Mouse (Mus musculus): ENCODE measurements around the gene Dctpp1. TPM values are rescaled to one million over a fixed set of nuclear protein-coding genes. Genes with fewer than 3 reads are reported as not detected.
A peak's percentile ranks its signal among the peaks of the same experiment; 100 is the strongest.

The Dctpp1 gene
- polyA plus RNA-seq, 1 experiment, result 143 TPM

GRCm38 (mm10) chr7:127212432-127213250 lies 47.9 kb downstream of the Dctpp1 start:
- Histone ChIP-seq H3K27me3 (replicated peaks) (no peaks in the 10 kb centered on the region), H3K36me3 (replicated peaks; ENCODE audit: low read length) (peaks cover 39% of the 10 kb centered on the region), H3K4me3 (replicated peaks) (peak overlapping the region; percentile 23), H3K9me3 (no peaks in the 10 kb centered on the region), H3K4me1 (peaks cover 86% of the 10 kb centered on the region)
- TF ChIP-seq FLI1 (IDR thresholded peaks at IDR 0.05; ENCODE audit: low read length), result no peak
- no peak for TF ChIP-seq GATA1 (IDR thresholded peaks at IDR 0.05; ENCODE audit: borderline replicate concordance, low read length)

- H3K27me3 ChIP-seq (replicated peaks), result no peaks in the 10 kb centered on the region
- H3K36me3 ChIP-seq (replicated peaks; ENCODE audit: low read length), result peaks cover 36% of the 10 kb centered on the region
- H3K4me3 ChIP-seq (replicated peaks), result peak overlapping the region; percentile 85
- peaks cover 83% of the 10 kb centered on the region for H3K4me1 ChIP-seq
- TF ChIP-seq GATA1 (IDR thresholded peaks at IDR 0.05; ENCODE audit: borderline replicate concordance, low read length) (no peak), FLI1 (IDR thresholded peaks at IDR 0.05; ENCODE audit: low read length) (no peak)
- H3K9me3 ChIP-seq, result no peaks in the 10 kb centered on the region
Observed at GRCm38 (mm10) chr7:127211014-127211745, 49.3 kb downstream of the Dctpp1 start.

- peaks cover 33% of the 10 kb centered on the region for H3K36me3 ChIP-seq (replicated peaks; ENCODE audit: low read length)
- H3K4me3 ChIP-seq (replicated peaks), result peak overlapping the region; percentile 53
- no peaks in the 10 kb centered on the region for H3K9me3 ChIP-seq
- H3K4me1 ChIP-seq, result peaks cover 80% of the 10 kb centered on the region
- no peaks in the 10 kb centered on the region for H3K27me3 ChIP-seq (replicated peaks)
- TF ChIP-seq FLI1 (IDR thresholded peaks at IDR 0.05; ENCODE audit: low read length), result no peak
- TF ChIP-seq GATA1 (IDR thresholded peaks at IDR 0.05; ENCODE audit: borderline replicate concordance, low read length), result no peak
Observed at GRCm38 (mm10) chr7:127210266-127210665, 50.2 kb downstream of the Dctpp1 start.

- TF ChIP-seq GATA1 (IDR thresholded peaks at IDR 0.05; ENCODE audit: borderline replicate concordance, low read length) (no peak), FLI1 (IDR thresholded peaks at IDR 0.05; ENCODE audit: low read length) (no peak)
- Histone ChIP-seq H3K9me3 (no peaks in the 10 kb centered on the region), H3K27me3 (replicated peaks) (no peaks in the 10 kb centered on the region), H3K4me1 (peaks cover 80% of the 10 kb centered on the region), H3K36me3 (replicated peaks; ENCODE audit: low read length) (peaks cover 33% of the 10 kb centered on the region), H3K4me3 (replicated peaks) (peak overlapping the region; percentile 99)
Observed at GRCm38 (mm10) chr7:127209851-127210250, 50.7 kb downstream of the Dctpp1 start.

GRCm38 (mm10) chr7:127208553-127209438 lies 51.7 kb downstream of the Dctpp1 start, which contains the start of gene Mylpf:
Mylpf (plus strand) TSS chr7:127208890.
- TF ChIP-seq FLI1 (IDR thresholded peaks at IDR 0.05; ENCODE audit: low read length) (no peak; the same call in 1 of the 2 replicates), GATA1 (IDR thresholded peaks at IDR 0.05; ENCODE audit: borderline replicate concordance, low read length) (peak; percentile 80; the same call in 1 of the 3 replicates)

GRCm38 (mm10) chr7:127208295-127208552 lies 52.3 kb downstream of the Dctpp1 start, which contains the start of gene Tbc1d10b:
Tbc1d10b (minus strand) TSS chr7:127208468.
- Histone ChIP-seq H3K9me3 (no peaks in the 10 kb centered on the region), H3K4me1 (peaks cover 75% of the 10 kb centered on the region), H3K27me3 (replicated peaks) (no peaks in the 10 kb centered on the region), H3K36me3 (replicated peaks; ENCODE audit: low read length) (peaks cover 32% of the 10 kb centered on the region), H3K4me3 (replicated peaks) (peak within 1 kb of the TSS; percentile 99)
- TF ChIP-seq GATA1 (IDR thresholded peaks at IDR 0.05; ENCODE audit: borderline replicate concordance, low read length), result no peak
- no peak for TF ChIP-seq FLI1 (IDR thresholded peaks at IDR 0.05; ENCODE audit: low read length)

More at GRCm38 (mm10) chr7:127208553-127209438, 51.7 kb downstream of the Dctpp1 start, which contains the start of gene Mylpf:
- H3K27me3 ChIP-seq (replicated peaks), result no peaks in the 10 kb centered on the region
- H3K4me3 ChIP-seq (replicated peaks), result peak within 1 kb of the TSS; percentile 99
- H3K4me1 ChIP-seq, result peaks cover 75% of the 10 kb centered on the region
- no peaks in the 10 kb centered on the region for H3K9me3 ChIP-seq
- peaks cover 32% of the 10 kb centered on the region for H3K36me3 ChIP-seq (replicated peaks; ENCODE audit: low read length)

GRCm38 (mm10) chr7:127207374-127208294 lies 52.9 kb downstream of the Dctpp1 start:
- TF ChIP-seq FLI1 (IDR thresholded peaks at IDR 0.05; ENCODE audit: low read length) (no peak), GATA1 (IDR thresholded peaks at IDR 0.05; ENCODE audit: borderline replicate concordance, low read length) (no peak)
- Histone ChIP-seq H3K36me3 (replicated peaks; ENCODE audit: low read length) (peaks cover 32% of the 10 kb centered on the region), H3K4me1 (peaks cover 72% of the 10 kb centered on the region), H3K9me3 (no peaks in the 10 kb centered on the region), H3K4me3 (replicated peaks) (peak overlapping the region; percentile 99), H3K27me3 (replicated peaks) (no peaks in the 10 kb centered on the region)

Other genes with a start within 250 kb of the Dctpp1 start
- gene Mvp, start 246.1 kb downstream of the Dctpp1 start, polyA plus RNA-seq (2012; ENCODE audit: insufficient read depth, low replicate concordance), result 39.1 and 72.4 TPM in 2 replicates
- 4.2 TPM in 1 of 2 replicates, not detected in the other for gene Pagr1b, start 244.2 kb downstream of the Dctpp1 start, polyA plus RNA-seq (2012; ENCODE audit: insufficient read depth, low replicate concordance)
- gene Pagr1a, start 243.4 kb downstream of the Dctpp1 start, polyA plus RNA-seq (2012; ENCODE audit: insufficient read depth, low replicate concordance), result 15.8 and 94.8 TPM in 2 replicates
- gene Gm42742, start 239.6 kb downstream of the Dctpp1 start, polyA plus RNA-seq (2012; ENCODE audit: insufficient read depth, low replicate concordance), result 164 and 252 TPM in 2 replicates
- 0.68 and 3.9 TPM in 2 replicates for gene Prrt2, start 239.5 kb downstream of the Dctpp1 start, polyA plus RNA-seq (2012; ENCODE audit: insufficient read depth, low replicate concordance)
- gene Maz, start 233.7 kb downstream of the Dctpp1 start, polyA plus RNA-seq (2012; ENCODE audit: insufficient read depth, low replicate concordance), result 324 and 1,017 TPM in 2 replicates
- 6.8 and 18.0 TPM in 2 replicates for gene Kif22, start 218.2 kb downstream of the Dctpp1 start, polyA plus RNA-seq (2012; ENCODE audit: insufficient read depth, low replicate concordance)
- not detected in 2 replicates for gene Zg16, start 173.4 kb downstream of the Dctpp1 start, polyA plus RNA-seq (2012; ENCODE audit: insufficient read depth, low replicate concordance)
- 71.8 and 93.9 TPM in 2 replicates for gene AI467606, start 169.3 kb downstream of the Dctpp1 start, polyA plus RNA-seq (2012; ENCODE audit: insufficient read depth, low replicate concordance)
- gene Qprt, start 138.5 kb downstream of the Dctpp1 start, polyA plus RNA-seq (2012; ENCODE audit: insufficient read depth, low replicate concordance), result not detected in 2 replicates
- gene Spn, start 122.9 kb downstream of the Dctpp1 start, polyA plus RNA-seq (2012; ENCODE audit: insufficient read depth, low replicate concordance), result 2.2 and 17.4 TPM in 2 replicates
- gene Cd2bp2, start 64.7 kb downstream of the Dctpp1 start, polyA plus RNA-seq (2012; ENCODE audit: insufficient read depth, low replicate concordance), result 13.5 and 43.5 TPM in 2 replicates
- 83.3 and 137 TPM in 2 replicates for gene Tbc1d10b, start 52.2 kb downstream of the Dctpp1 start, polyA plus RNA-seq (2012; ENCODE audit: insufficient read depth, low replicate concordance)
- gene Mylpf, start 51.8 kb downstream of the Dctpp1 start, polyA plus RNA-seq (2012; ENCODE audit: insufficient read depth, low replicate concordance), result 4.7 TPM in 1 of 2 replicates, not detected in the other
- 10.8 and 17.3 TPM in 2 replicates for gene Zfp553, start 27.6 kb downstream of the Dctpp1 start, polyA plus RNA-seq (2012; ENCODE audit: insufficient read depth, low replicate concordance)
- 369 and 529 TPM in 2 replicates for gene Sept1, start 27.6 kb downstream of the Dctpp1 start, polyA plus RNA-seq (2012; ENCODE audit: insufficient read depth, low replicate concordance)
- 85.4 and 270 TPM in 2 replicates for gene Zfp771, start 16.4 kb downstream of the Dctpp1 start, polyA plus RNA-seq (2012; ENCODE audit: insufficient read depth, low replicate concordance)
- 32.9 and 41.0 TPM in 2 replicates for gene Sephs2, start 13.3 kb upstream of the Dctpp1 start, polyA plus RNA-seq (2012; ENCODE audit: insufficient read depth, low replicate concordance)
- gene Itgal, start 35.6 kb upstream of the Dctpp1 start, polyA plus RNA-seq (2012; ENCODE audit: insufficient read depth, low replicate concordance), result 11.2 and 21.5 TPM in 2 replicates
- gene Zfp768, start 84.9 kb upstream of the Dctpp1 start, polyA plus RNA-seq (2012; ENCODE audit: insufficient read depth, low replicate concordance), result 21.5 and 31.6 TPM in 2 replicates
- gene Zfp747, start 115.3 kb upstream of the Dctpp1 start, polyA plus RNA-seq (2012; ENCODE audit: insufficient read depth, low replicate concordance), result 0.73 TPM in 1 of 2 replicates, not detected in the other
- gene 9130019O22Rik, start 126.5 kb upstream of the Dctpp1 start, polyA plus RNA-seq (2012; ENCODE audit: insufficient read depth, low replicate concordance), result 0.07 and 1.7 TPM in 2 replicates
- gene E430018J23Rik, start 132.9 kb upstream of the Dctpp1 start, polyA plus RNA-seq (2012; ENCODE audit: insufficient read depth, low replicate concordance), result 5.5 TPM in 1 of 2 replicates, not detected in the other
- gene Zfp764, start 146.1 kb upstream of the Dctpp1 start, polyA plus RNA-seq (2012; ENCODE audit: insufficient read depth, low replicate concordance), result 0.32 TPM in 1 of 2 replicates, not detected in the other
- 12.3 and 25.6 TPM in 2 replicates for gene Zfp688, start 161.4 kb upstream of the Dctpp1 start, polyA plus RNA-seq (2012; ENCODE audit: insufficient read depth, low replicate concordance)
- 4.4 and 12.0 TPM in 2 replicates for gene Zfp689, start 188.4 kb upstream of the Dctpp1 start, polyA plus RNA-seq (2012; ENCODE audit: insufficient read depth, low replicate concordance)
- 83.1 and 177 TPM in 2 replicates for gene Prr14, start 198.9 kb upstream of the Dctpp1 start, polyA plus RNA-seq (2012; ENCODE audit: insufficient read depth, low replicate concordance)
- gene Fbrs, start 218.5 kb upstream of the Dctpp1 start, polyA plus RNA-seq (2012; ENCODE audit: insufficient read depth, low replicate concordance), result 237 and 322 TPM in 2 replicates

Data from megakaryocyte, embryonic 14.5 days (primary cell).